Mouse (Mus musculus): Measurements from ENCODE around the gene Rmnd5a. TPM values are rescaled to one million over a fixed set of nuclear protein-coding genes. Genes with fewer than 3 reads are reported as not detected.

Gene Rmnd5a
- polyA plus RNA-seq, 1 experiment from 2014 or later, result 11.2 TPM

DNA sequence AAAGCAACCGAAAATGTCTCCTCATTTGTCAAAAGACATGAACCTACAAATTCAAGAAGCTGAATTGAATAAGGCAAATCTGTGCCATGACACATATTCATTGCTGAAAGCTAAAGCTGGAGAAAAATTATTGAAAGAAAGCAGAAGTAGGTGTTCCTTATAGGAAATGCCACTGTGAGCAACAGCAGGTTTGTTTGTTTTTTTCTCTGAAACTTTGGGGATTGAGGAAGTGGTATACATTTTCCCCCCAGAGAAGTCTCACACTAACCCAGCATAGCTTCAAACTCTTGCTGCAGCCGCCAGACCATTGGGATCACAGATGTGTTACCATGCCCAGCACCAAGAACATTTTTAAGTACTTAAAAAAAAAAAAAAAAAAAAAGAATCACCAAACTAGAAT lies 12.4 kb upstream of the Rmnd5a start:
- 86% methylated on average over 2 of the region's 2 CpGs for WGBS

DNA sequence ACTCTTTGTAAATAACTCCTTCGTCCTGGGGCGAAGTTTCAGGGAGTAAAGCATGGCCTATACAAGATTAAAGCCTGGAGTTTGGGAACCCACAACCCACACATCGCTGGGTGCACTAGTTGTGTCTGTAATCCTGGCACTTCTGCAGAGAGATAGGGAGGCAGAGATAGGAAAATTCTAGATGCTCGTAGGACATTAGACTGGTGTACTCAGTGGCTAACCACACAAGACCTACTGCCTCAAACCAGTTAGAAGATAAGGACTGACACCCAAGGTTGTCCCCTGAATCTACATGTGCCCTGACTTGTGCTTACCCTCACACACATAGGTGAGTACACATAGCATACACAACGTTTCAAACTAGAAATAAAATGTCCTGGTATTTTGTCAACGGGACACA lies 5.1 kb upstream of the Rmnd5a start:
- H3K4me3 ChIP-seq (ENCODE audit: low read length), result no peak overlapping the region
- H3K27me3 ChIP-seq (ENCODE audit: control insufficient read depth, insufficient read depth, low read length), result no peaks in the 10 kb centered on the region
- no peaks in the 10 kb centered on the region for H3K36me3 ChIP-seq (ENCODE audit: control insufficient read depth, insufficient read depth, low read length)
- peaks cover 9% of the 10 kb centered on the region; the same call in 1 of the 2 replicates for H3K4me1 ChIP-seq (ENCODE audit: control insufficient read depth, insufficient read depth, low read length)
- no peak for ATAC-seq (ENCODE audit: low FRiP score, low TSS enrichment)
- WGBS, result 86% methylated on average over 6 of the region's 6 CpGs
- H3K27ac ChIP-seq (ENCODE audit: low read depth, low read length), result no peak overlapping the region
- no peaks in the 10 kb centered on the region for H3K9me3 ChIP-seq (ENCODE audit: control insufficient read depth, low read length)
- H3K4me2 ChIP-seq (replicated peaks; ENCODE audit: low read depth, low read length), result no peak overlapping the region
- H3K9ac ChIP-seq (ENCODE audit: low read depth, low read length), result no peak overlapping the region

More for the DNA sequence above, 12.4 kb upstream of the Rmnd5a start:
- no peak overlapping the region for H3K27ac ChIP-seq (ENCODE audit: low read depth, low read length)
- no peak overlapping the region for H3K4me3 ChIP-seq (ENCODE audit: low read length)
- ATAC-seq (ENCODE audit: low FRiP score, low TSS enrichment), result no peak
- H3K36me3 ChIP-seq (ENCODE audit: control insufficient read depth, insufficient read depth, low read length), result no peaks in the 10 kb centered on the region
- no peaks in the 10 kb centered on the region for H3K27me3 ChIP-seq (ENCODE audit: control insufficient read depth, insufficient read depth, low read length)
- no peaks in the 10 kb centered on the region for H3K4me1 ChIP-seq (ENCODE audit: control insufficient read depth, insufficient read depth, low read length)
- H3K9me3 ChIP-seq (ENCODE audit: control insufficient read depth, low read length), result no peaks in the 10 kb centered on the region
- no peak overlapping the region for H3K9ac ChIP-seq (ENCODE audit: low read depth, low read length)
- H3K4me2 ChIP-seq (replicated peaks; ENCODE audit: low read depth, low read length), result no peak overlapping the region

DNA sequence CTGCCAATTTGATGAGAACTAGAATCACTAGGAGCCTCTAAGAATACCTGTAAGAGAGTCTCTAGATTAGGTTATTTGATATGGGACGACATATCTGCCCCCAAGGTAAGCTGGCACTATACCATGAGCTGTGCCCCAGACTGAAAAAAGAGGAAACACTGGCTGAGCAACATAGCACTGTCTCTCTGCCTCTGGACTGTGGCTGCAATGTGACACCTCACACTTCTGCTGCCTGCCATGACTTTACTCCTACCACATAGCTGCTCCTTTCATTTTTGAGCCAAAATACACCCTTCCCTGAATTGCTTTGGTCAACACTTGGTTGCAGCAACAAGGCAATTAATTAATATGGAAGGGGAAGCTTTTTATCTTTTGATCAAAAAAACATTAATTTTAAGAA lies 4.3 kb upstream of the Rmnd5a start:
- H3K36me3 ChIP-seq (ENCODE audit: control insufficient read depth, insufficient read depth, low read length), result no peaks in the 10 kb centered on the region
- no peak overlapping the region for H3K9ac ChIP-seq (ENCODE audit: low read depth, low read length)
- no peaks in the 10 kb centered on the region for H3K27me3 ChIP-seq (ENCODE audit: control insufficient read depth, insufficient read depth, low read length)
- ATAC-seq (ENCODE audit: low FRiP score, low TSS enrichment), result no peak
- no peak overlapping the region for H3K4me2 ChIP-seq (replicated peaks; ENCODE audit: low read depth, low read length)
- no peak overlapping the region for H3K4me3 ChIP-seq (ENCODE audit: low read length)
- no peaks in the 10 kb centered on the region for H3K9me3 ChIP-seq (ENCODE audit: control insufficient read depth, low read length)
- H3K27ac ChIP-seq (ENCODE audit: low read depth, low read length), result no peak overlapping the region
- WGBS, result 57% methylated on average over 1 of the region's 1 CpGs
- H3K4me1 ChIP-seq (ENCODE audit: control insufficient read depth, insufficient read depth, low read length), result peaks cover 9% of the 10 kb centered on the region; the same call in 1 of the 2 replicates

DNA sequence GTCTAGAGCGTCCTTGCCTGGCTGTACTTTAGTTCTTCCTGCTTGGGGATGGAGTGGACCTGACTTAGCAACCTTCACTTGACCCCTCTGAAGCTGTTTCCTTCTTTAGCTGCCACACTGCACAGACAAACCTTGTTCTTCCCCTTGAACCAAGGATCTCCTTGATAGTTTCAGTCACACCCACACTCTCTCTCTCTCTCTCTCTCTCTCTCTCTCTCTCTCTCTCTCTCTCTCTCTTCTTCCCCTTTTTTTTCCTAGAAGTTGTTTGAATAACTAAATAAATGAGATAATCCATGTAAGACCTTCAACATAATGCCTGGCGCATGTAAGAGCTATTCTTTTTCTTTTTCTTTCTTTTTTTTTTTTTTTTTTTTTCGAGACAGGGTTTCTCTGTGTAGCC lies 1.7 kb upstream of the Rmnd5a start:
- ATAC-seq (ENCODE audit: low FRiP score, low TSS enrichment), result no peak
- no peak overlapping the region for H3K4me3 ChIP-seq (ENCODE audit: low read length)
- H3K27me3 ChIP-seq (ENCODE audit: control insufficient read depth, insufficient read depth, low read length), result no peaks in the 10 kb centered on the region
- peaks cover 25% of the 10 kb centered on the region for H3K4me1 ChIP-seq (ENCODE audit: control insufficient read depth, insufficient read depth, low read length)
- H3K4me2 ChIP-seq (replicated peaks; ENCODE audit: low read depth, low read length), result no peak overlapping the region
- H3K27ac ChIP-seq (ENCODE audit: low read depth, low read length), result no peak overlapping the region
- H3K9me3 ChIP-seq (ENCODE audit: control insufficient read depth, low read length), result no peaks in the 10 kb centered on the region
- WGBS, result 74% methylated on average over 2 of the region's 3 CpGs
- no peak overlapping the region for H3K9ac ChIP-seq (ENCODE audit: low read depth, low read length)
- no peaks in the 10 kb centered on the region for H3K36me3 ChIP-seq (ENCODE audit: control insufficient read depth, insufficient read depth, low read length)

DNA sequence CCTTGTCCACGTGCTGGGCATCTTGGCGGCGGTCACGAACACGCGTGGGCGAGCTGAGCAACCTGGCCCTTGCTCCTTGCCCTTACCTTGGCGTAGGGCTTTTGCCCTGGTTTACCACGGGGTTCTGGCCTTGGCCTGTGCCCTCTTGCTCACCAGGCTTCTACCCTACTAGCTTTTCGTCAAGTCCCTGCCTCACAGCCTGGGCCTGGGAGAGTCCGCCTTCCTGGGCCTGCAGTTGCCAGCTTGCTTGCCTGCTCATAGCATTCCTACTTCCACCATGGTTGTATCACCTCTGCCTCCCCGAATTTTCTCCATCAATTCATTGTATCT lies 779 bp upstream of the Rmnd5a start:
- H3K4me1 ChIP-seq (ENCODE audit: control insufficient read depth, insufficient read depth, low read length), result peaks cover 32% of the 10 kb centered on the region
- ATAC-seq (ENCODE audit: low FRiP score, low TSS enrichment), result peak; percentile 10
- peak overlapping the region; percentile 76 for H3K9ac ChIP-seq (ENCODE audit: low read depth, low read length)
- H3K27me3 ChIP-seq (ENCODE audit: control insufficient read depth, insufficient read depth, low read length), result no peaks in the 10 kb centered on the region
- no peaks in the 10 kb centered on the region for H3K9me3 ChIP-seq (ENCODE audit: control insufficient read depth, low read length)
- H3K27ac ChIP-seq (ENCODE audit: low read depth, low read length), result peak overlapping the region; percentile 98
- H3K4me2 ChIP-seq (replicated peaks; ENCODE audit: low read depth, low read length), result peak overlapping the region; percentile 86
- no peaks in the 10 kb centered on the region for H3K36me3 ChIP-seq (ENCODE audit: control insufficient read depth, insufficient read depth, low read length)
- peak overlapping the region; percentile 96 for H3K4me3 ChIP-seq (ENCODE audit: low read length)
- WGBS, result 6% methylated on average over 12 of the region's 12 CpGs

DNA sequence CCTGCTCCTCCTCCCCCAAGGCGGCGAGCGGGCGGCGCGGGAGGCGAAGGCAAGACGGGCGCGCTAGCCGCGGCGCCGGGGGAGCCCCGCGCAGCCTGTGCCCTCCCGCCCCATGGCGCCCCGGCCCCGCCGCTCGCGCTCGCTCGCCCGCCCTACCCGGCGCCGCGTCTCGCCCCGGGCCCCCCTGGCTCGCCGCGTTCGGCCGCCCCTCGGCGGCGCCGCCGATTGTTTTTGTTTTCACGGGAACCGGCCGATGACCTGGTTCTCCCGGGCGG lies 283 bp downstream of the Rmnd5a start:
- no peaks in the 10 kb centered on the region for H3K27me3 ChIP-seq (ENCODE audit: control insufficient read depth, insufficient read depth, low read length)
- peak overlapping the region; percentile 66 for H3K4me2 ChIP-seq (replicated peaks; ENCODE audit: low read depth, low read length)
- H3K4me3 ChIP-seq (ENCODE audit: low read length), result peak overlapping the region; percentile 96
- WGBS, result under 1% methylated on average over 40 of the region's 47 CpGs
- peak overlapping the region; percentile 97 for H3K27ac ChIP-seq (ENCODE audit: low read depth, low read length)
- H3K9me3 ChIP-seq (ENCODE audit: control insufficient read depth, low read length), result no peaks in the 10 kb centered on the region
- peak overlapping the region; percentile 95 for H3K9ac ChIP-seq (ENCODE audit: low read depth, low read length)
- peaks cover 32% of the 10 kb centered on the region for H3K4me1 ChIP-seq (ENCODE audit: control insufficient read depth, insufficient read depth, low read length)
- no peaks in the 10 kb centered on the region for H3K36me3 ChIP-seq (ENCODE audit: control insufficient read depth, insufficient read depth, low read length)
- peak; percentile 69; the same call in 1 of the 2 replicates for ATAC-seq (ENCODE audit: low FRiP score, low TSS enrichment)

DNA sequence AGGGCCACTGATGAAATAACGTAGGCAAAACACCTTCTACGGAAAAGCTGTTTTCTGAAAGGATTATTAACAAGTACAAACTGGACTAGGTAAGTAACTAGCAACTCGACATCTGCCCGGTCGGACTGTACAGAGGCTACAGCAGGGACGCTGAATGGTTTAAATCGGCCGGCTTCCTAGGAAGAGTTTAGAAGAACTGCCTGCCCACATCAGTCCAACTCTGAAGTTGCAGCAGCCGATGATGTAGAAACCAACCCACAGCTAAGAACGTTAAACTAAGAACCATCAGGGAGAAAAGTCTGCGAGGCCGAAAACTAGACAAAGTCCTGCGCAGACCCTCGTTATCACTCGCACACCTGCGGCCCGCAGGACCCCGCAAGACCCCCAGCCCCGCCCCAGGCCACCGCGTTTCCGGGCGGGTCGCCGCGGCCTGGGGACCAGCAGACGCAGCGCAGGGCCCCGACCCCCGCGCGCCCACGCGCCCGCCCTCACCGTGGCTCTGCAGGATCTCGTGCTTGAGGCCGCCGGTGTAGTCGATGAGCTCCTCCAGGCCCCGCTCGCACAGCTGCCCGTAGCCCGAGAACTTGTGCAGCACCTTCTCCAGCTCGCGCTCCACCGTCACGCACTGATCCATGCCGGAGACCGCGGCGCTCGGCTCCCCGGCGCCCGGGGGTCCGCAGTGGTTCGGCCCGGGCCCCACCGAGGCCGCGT lies 776 bp downstream of the Rmnd5a start:
- Histone ChIP-seq H3K4me2 (replicated peaks; ENCODE audit: low read depth, low read length) (peak overlapping the region; percentile 66), H3K27ac (ENCODE audit: low read depth, low read length) (peak overlapping the region; percentile 97), H3K27me3 (ENCODE audit: control insufficient read depth, insufficient read depth, low read length) (no peaks in the 10 kb centered on the region), H3K9me3 (ENCODE audit: control insufficient read depth, low read length) (no peaks in the 10 kb centered on the region), H3K4me3 (ENCODE audit: low read length) (peak overlapping the region; percentile 96), H3K9ac (ENCODE audit: low read depth, low read length) (peak overlapping the region; percentile 95), H3K36me3 (ENCODE audit: control insufficient read depth, insufficient read depth, low read length) (no peaks in the 10 kb centered on the region), H3K4me1 (ENCODE audit: control insufficient read depth, insufficient read depth, low read length) (peaks cover 32% of the 10 kb centered on the region)
- ATAC-seq (ENCODE audit: low FRiP score, low TSS enrichment), result peak; percentile 40
- WGBS, result under 1% methylated on average over 55 of the region's 62 CpGs

DNA sequence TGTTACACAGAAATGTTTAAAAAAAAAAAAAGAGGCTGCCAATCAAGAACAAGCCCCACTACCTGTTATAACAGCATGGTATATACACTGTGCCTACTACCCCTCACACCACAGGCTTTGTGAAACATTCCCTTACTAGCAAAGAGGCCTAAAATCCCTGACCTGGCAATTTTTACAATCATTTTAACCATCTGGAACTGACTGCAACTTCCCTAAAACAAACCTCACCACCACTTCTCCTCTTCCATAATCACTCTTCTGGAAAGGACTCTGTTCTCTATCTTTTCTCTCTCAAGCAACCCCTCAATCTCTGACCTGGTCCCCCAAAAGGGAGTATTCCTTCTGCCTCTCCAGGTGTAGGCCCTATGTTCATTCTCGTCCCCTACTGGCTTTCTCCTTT lies 2.4 kb downstream of the Rmnd5a start:
- 57% methylated on average over 1 of the region's 1 CpGs for WGBS
- H3K36me3 ChIP-seq (ENCODE audit: control insufficient read depth, insufficient read depth, low read length), result no peaks in the 10 kb centered on the region
- no peaks in the 10 kb centered on the region for H3K27me3 ChIP-seq (ENCODE audit: control insufficient read depth, insufficient read depth, low read length)
- no peak overlapping the region; the same call in 1 of the 2 replicates for H3K4me2 ChIP-seq (replicated peaks; ENCODE audit: low read depth, low read length)
- no peak overlapping the region for H3K4me3 ChIP-seq (ENCODE audit: low read length)
- H3K9me3 ChIP-seq (ENCODE audit: control insufficient read depth, low read length), result no peaks in the 10 kb centered on the region
- H3K27ac ChIP-seq (ENCODE audit: low read depth, low read length), result no peak overlapping the region
- no peak for ATAC-seq (ENCODE audit: low FRiP score, low TSS enrichment)
- no peak overlapping the region for H3K9ac ChIP-seq (ENCODE audit: low read depth, low read length)
- H3K4me1 ChIP-seq (ENCODE audit: control insufficient read depth, insufficient read depth, low read length), result peaks cover 32% of the 10 kb centered on the region

DNA sequence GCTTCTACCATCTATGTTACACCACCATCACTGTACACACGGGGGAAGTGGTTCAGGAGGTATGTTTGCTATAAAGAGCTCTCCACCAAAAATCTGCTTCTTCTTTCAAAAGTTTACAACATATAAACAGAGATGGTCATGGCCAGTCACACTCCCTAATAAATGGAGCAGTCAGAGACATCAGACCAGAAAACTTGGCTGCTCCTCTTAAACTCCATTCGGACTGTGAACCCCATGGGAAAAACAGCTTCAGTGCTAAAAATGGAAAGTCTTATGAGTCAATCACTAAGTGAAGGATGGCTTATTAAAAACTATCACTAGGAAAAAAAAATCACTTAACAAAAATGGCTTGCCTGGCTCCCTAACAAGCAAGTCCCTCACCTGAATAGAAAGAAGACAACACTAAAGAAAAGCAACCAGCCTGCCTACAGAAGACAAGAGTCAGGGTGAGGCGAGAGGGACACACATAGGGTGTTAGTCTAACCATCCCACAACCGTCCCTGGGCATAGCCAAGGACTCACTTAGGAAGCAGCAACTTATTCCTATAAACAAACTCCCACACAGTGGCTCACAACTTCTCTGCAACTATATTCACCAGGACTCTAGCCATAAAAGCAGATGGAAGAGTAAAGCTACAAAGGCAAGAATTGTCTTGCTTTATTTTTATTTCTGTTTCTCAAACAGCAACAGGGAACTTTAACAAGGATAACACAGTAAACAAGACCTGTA lies 12.3 kb downstream of the Rmnd5a start:
- no peaks in the 10 kb centered on the region for H3K4me1 ChIP-seq (ENCODE audit: control insufficient read depth, insufficient read depth, low read length)
- H3K4me2 ChIP-seq (replicated peaks; ENCODE audit: low read depth, low read length), result no peak overlapping the region
- no peak overlapping the region for H3K27ac ChIP-seq (ENCODE audit: low read depth, low read length)
- H3K4me3 ChIP-seq (ENCODE audit: low read length), result no peak overlapping the region
- no peaks in the 10 kb centered on the region for H3K9me3 ChIP-seq (ENCODE audit: control insufficient read depth, low read length)
- H3K27me3 ChIP-seq (ENCODE audit: control insufficient read depth, insufficient read depth, low read length), result no peaks in the 10 kb centered on the region
- H3K9ac ChIP-seq (ENCODE audit: low read depth, low read length), result no peak overlapping the region
- H3K36me3 ChIP-seq (ENCODE audit: control insufficient read depth, insufficient read depth, low read length), result peaks cover 19% of the 10 kb centered on the region
- 74% methylated on average over 4 of the region's 4 CpGs for WGBS
- no peak for ATAC-seq (ENCODE audit: low FRiP score, low TSS enrichment)

Measured in kidney, embryonic 14.5 days (tissue).